Mouse (Mus musculus) regulatory T cell (primary cell): ENCODE data around the gene Nrcam.

ENCODE experiments used
- in situ Hi-C: fragments of 300-600 bp; cut with MboI, MseI; formaldehyde crosslinking; loops from one replicate; pipeline ENCODE4 v1.15.1; 2025; ENCODE audit warnings: high pct_unique_total_duplicates

Nrcam gene

GRCm38 (mm10) chr12:44437046-44437827 is 108.6 kb downstream of the Nrcam start:
- in situ Hi-C loops, result no loop called here

- in situ Hi-C loops, result no loop called here
Measured at GRCm38 (mm10) chr12:44438884-44439283, 110.2 kb downstream of the Nrcam start.

- in situ Hi-C loops, result loop anchor here (10.0 kb wide), 1 partner anchor 905 kb away; no protein-coding TSS in a partner anchor
Measured at GRCm38 (mm10) chr12:44440230-44440629, 111.5 kb downstream of the Nrcam start.

GRCm38 (mm10) chr12:44450930-44451329 is 122.2 kb downstream of the Nrcam start:
- in situ Hi-C loops, result no loop called here

GRCm38 (mm10) chr12:44451742-44452141 is 123.1 kb downstream of the Nrcam start:
- in situ Hi-C loops, result no loop called here

GRCm38 (mm10) chr12:44453791-44454190 is 125.1 kb downstream of the Nrcam start:
- in situ Hi-C loops, result no loop called here

GRCm38 (mm10) chr12:44457961-44458360 is 129.3 kb downstream of the Nrcam start:
- in situ Hi-C loops, result no loop called here

GRCm38 (mm10) chr12:44462436-44462835 is 133.8 kb downstream of the Nrcam start:
- in situ Hi-C loops, result no loop called here

- in situ Hi-C loops, result no loop called here
Measured at GRCm38 (mm10) chr12:44462976-44463375, 134.3 kb downstream of the Nrcam start.

- in situ Hi-C loops, result no loop called here
Measured at GRCm38 (mm10) chr12:44471073-44471472, 142.4 kb downstream of the Nrcam start.

- in situ Hi-C loops, result no loop called here
Measured at GRCm38 (mm10) chr12:44475355-44475754, 146.7 kb downstream of the Nrcam start.

- in situ Hi-C loops, result no loop called here
Measured at GRCm38 (mm10) chr12:44479260-44480030, 150.8 kb downstream of the Nrcam start.

GRCm38 (mm10) chr12:44480031-44480419 is 151.3 kb downstream of the Nrcam start:
- in situ Hi-C loops, result no loop called here

- in situ Hi-C loops, result no loop called here
Measured at GRCm38 (mm10) chr12:44481415-44481814, 152.7 kb downstream of the Nrcam start.

GRCm38 (mm10) chr12:44492759-44493479 is 164.2 kb downstream of the Nrcam start:
- in situ Hi-C loops, result no loop called here

GRCm38 (mm10) chr12:44497762-44498161 is 169.1 kb downstream of the Nrcam start:
- in situ Hi-C loops, result no loop called here

- in situ Hi-C loops, result no loop called here
Measured at GRCm38 (mm10) chr12:44498872-44499271, 170.2 kb downstream of the Nrcam start.

GRCm38 (mm10) chr12:44501807-44502487 is 173.3 kb downstream of the Nrcam start:
- in situ Hi-C loops, result no loop called here

- in situ Hi-C loops, result no loop called here
Measured at GRCm38 (mm10) chr12:44503737-44504136, 175.1 kb downstream of the Nrcam start.

- in situ Hi-C loops, result no loop called here
Measured at GRCm38 (mm10) chr12:44508635-44509034, 179.9 kb downstream of the Nrcam start.

- in situ Hi-C loops, result no loop called here
Measured at GRCm38 (mm10) chr12:44509406-44510104, 180.9 kb downstream of the Nrcam start.
